8 mouse cellular contexts compared by ENCODE assay signal in the genomic region with DNA sequence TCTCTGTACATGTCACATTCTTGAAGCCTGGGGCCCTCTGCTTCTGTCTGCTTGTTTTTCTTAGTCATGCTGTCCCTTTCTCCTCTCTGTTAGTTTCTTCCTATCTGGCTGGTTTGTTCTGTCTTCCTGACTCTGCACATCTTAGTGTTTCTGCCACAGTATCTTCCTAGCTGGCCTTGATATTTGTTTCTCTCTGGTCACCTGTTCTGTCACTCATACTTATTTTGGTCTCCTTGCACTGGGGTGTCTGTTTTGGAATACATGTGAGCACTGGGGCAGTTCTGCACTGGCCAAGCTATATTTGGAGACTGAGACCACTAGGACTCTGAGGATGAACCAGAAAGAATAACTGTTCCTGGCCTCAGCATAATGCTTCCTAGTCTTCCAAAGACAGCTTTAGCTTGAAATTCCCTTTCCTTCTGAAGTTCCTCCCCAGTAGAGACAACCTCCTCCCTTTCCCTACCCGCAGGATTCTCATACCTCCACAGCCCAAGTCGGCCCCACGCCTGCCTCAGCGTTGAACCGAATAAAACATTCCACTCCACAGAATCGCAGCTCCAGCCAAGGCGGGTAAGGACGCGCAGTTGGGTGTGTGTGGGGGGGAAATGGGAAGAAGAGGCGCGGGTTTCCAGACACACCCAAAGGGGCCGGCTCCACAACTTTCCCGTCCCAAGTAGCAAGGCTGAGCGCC. TPM values are rescaled to one million over a fixed set of nuclear protein-coding genes. Genes with fewer than 3 reads are reported as not detected.
DNase-seq lines count a peak whose midpoint lies in the region; ATAC-seq and TF ChIP-seq lines count a peak whose summit lies in the region.

No protein-coding gene starts in this region.

- no peaks in the 10 kb centered on the region for H3K36me3 ChIP-seq in embryonic facial prominence, embryonic 13.5 days
- H3K36me3 ChIP-seq in intestine, embryonic 16.5 days (ENCODE audit: control insufficient read depth, insufficient read depth, low read length) = no peaks in the 10 kb centered on the region
- H3K36me3 ChIP-seq in neural tube, embryonic 12.5 days = no peaks in the 10 kb centered on the region

- H3K27me3 ChIP-seq in embryonic facial prominence, embryonic 13.5 days = no peaks in the 10 kb centered on the region
- H3K27me3 ChIP-seq in intestine, embryonic 16.5 days (replicated peaks; ENCODE audit: control insufficient read depth, insufficient read depth, low read length) = no peaks in the 10 kb centered on the region
- H3K27me3 ChIP-seq in neural tube, embryonic 12.5 days (replicated peaks) = no peaks in the 10 kb centered on the region

- 23% methylated on average over 14 of the region's 14 CpGs for WGBS in lung, adult 2 months
- WGBS in embryonic facial prominence, embryonic 13.5 days = 13% methylated on average over 14 of the region's 14 CpGs
- 17% methylated on average over 14 of the region's 14 CpGs for WGBS in intestine, embryonic 16.5 days
- 20% methylated on average over 14 of the region's 14 CpGs for WGBS in neural tube, embryonic 12.5 days

- TF ChIP-seq POLR2A in lung, adult 2 months (IDR thresholded peaks at IDR 0.05; ENCODE audit: borderline replicate concordance, extremely low read depth, low read depth, low read length) = no peak

- no peaks in the 10 kb centered on the region for H3K9me3 ChIP-seq in embryonic facial prominence, embryonic 13.5 days
- no peaks in the 10 kb centered on the region for H3K9me3 ChIP-seq in intestine, embryonic 16.5 days (ENCODE audit: control insufficient read depth, low read length)
- no peaks in the 10 kb centered on the region for H3K9me3 ChIP-seq in neural tube, embryonic 12.5 days

- peak overlapping the region; percentile 69 for H3K4me3 ChIP-seq in lung, adult 2 months (replicated peaks; ENCODE audit: extremely low read depth, low read depth, low read length)
- peak overlapping the region; percentile 63 for H3K4me3 ChIP-seq in embryonic facial prominence, embryonic 13.5 days
- H3K4me3 ChIP-seq in intestine, embryonic 16.5 days (ENCODE audit: low read length) = peak overlapping the region; percentile 66
- peak overlapping the region; percentile 57 for H3K4me3 ChIP-seq in neural tube, embryonic 12.5 days

- no peak for DNase-seq in lung, adult 2 months
- DNase-seq in lung, postnatal 14 days = no peak
- no peak for DNase-seq in c-Kit-positive CD71-positive TER-119-positive erythroid progenitor cells, embryonic 14.5 days (ENCODE audit: low spot score)
- DNase-seq in layer of hippocampus, adult 9-11 months = no peak
- no peak for DNase-seq in frontal cortex, postnatal 36 days (ENCODE audit: low spot score in 2 of 2)

- peak overlapping the region; percentile 70 for H3K4me2 ChIP-seq in embryonic facial prominence, embryonic 13.5 days
- H3K4me2 ChIP-seq in intestine, embryonic 16.5 days (ENCODE audit: low read depth, low read length) = peak overlapping the region; percentile 70
- peak overlapping the region; percentile 70 for H3K4me2 ChIP-seq in neural tube, embryonic 12.5 days (replicated peaks)

- TF ChIP-seq CTCF in lung, adult 2 months (IDR thresholded peaks at IDR 0.05; ENCODE audit: insufficient read depth, low read length) = no peak

- H3K9ac ChIP-seq in embryonic facial prominence, embryonic 13.5 days = peak overlapping the region; percentile 62
- H3K9ac ChIP-seq in intestine, embryonic 16.5 days (ENCODE audit: low read depth, low read length) = peak overlapping the region; percentile 80
- H3K9ac ChIP-seq in neural tube, embryonic 12.5 days = peak overlapping the region; percentile 69; the same call in 1 of the 2 replicates

- no peaks in the 10 kb centered on the region for H3K4me1 ChIP-seq in lung, adult 2 months (ENCODE audit: control insufficient read depth, insufficient read depth, low read length)
- peaks cover 11% of the 10 kb centered on the region for H3K4me1 ChIP-seq in embryonic facial prominence, embryonic 13.5 days
- peaks cover 2% of the 10 kb centered on the region; the same call in 1 of the 2 replicates for H3K4me1 ChIP-seq in intestine, embryonic 16.5 days (ENCODE audit: control insufficient read depth, insufficient read depth, low read length)
- H3K4me1 ChIP-seq in neural tube, embryonic 12.5 days = 0 out of 2 replicates have a peak, but pooled peaks cover 7% of the 10 kb centered on the region

- ATAC-seq in embryonic facial prominence, embryonic 13.5 days (ENCODE audit: insufficient number of reproducible peaks, insufficient read depth, low FRiP score, low TSS enrichment, low read depth) = no peak; the same call in 1 of the 2 replicates
- ATAC-seq in intestine, embryonic 16.5 days = peak; percentile 12
- ATAC-seq in neural tube, embryonic 12.5 days (ENCODE audit: low FRiP score, low read depth) = no peak

- H3K27ac ChIP-seq in embryonic facial prominence, embryonic 13.5 days = peak overlapping the region; percentile 87
- peak overlapping the region; percentile 88 for H3K27ac ChIP-seq in intestine, embryonic 16.5 days (ENCODE audit: low read length)
- H3K27ac ChIP-seq in neural tube, embryonic 12.5 days = no peak overlapping the region

RNA-seq across cellular contexts. Expression of gene Taz, which starts 0.5 kb away (rescaled TPM):
- 99.6 and 108 TPM in 2 replicates for polyA plus RNA-seq in lung, adult 2 months (2012; rRNA removed)
- polyA plus RNA-seq in embryonic facial prominence, embryonic 13.5 days (2015; fragmentation: Nextera tagmentation; extraction: Ambion mirVana) = 92.8 and 94.8 TPM in 2 replicates
- polyA plus RNA-seq in intestine, embryonic 16.5 days (2015; fragmentation: Nextera tagmentation; extraction: Ambion mirVana) = 85.3 and 91.1 TPM in 2 replicates
- 86.7 and 93.3 TPM in 2 replicates for polyA plus RNA-seq in neural tube, embryonic 12.5 days (2016; fragmentation: Nextera tagmentation; extraction: Ambion mirVana)

RNA-seq across cellular contexts. Expression of gene Dnase1l1, which starts 1.0 kb away (rescaled TPM):
- 26.1 and 38.3 TPM in 2 replicates for polyA plus RNA-seq in lung, adult 2 months (2012; rRNA removed)
- 11.3 and 14.9 TPM in 2 replicates for polyA plus RNA-seq in embryonic facial prominence, embryonic 13.5 days (2015; fragmentation: Nextera tagmentation; extraction: Ambion mirVana)
- 12.4 and 14.5 TPM in 2 replicates for polyA plus RNA-seq in intestine, embryonic 16.5 days (2015; fragmentation: Nextera tagmentation; extraction: Ambion mirVana)
- 3.9 and 5.7 TPM in 2 replicates for polyA plus RNA-seq in neural tube, embryonic 12.5 days (2016; fragmentation: Nextera tagmentation; extraction: Ambion mirVana)

RNA-seq across cellular contexts. Expression of gene Rpl10, which starts 10.6 kb away (rescaled TPM):
- 1,085 and 1,289 TPM in 2 replicates for polyA plus RNA-seq in lung, adult 2 months (2012; rRNA removed)
- 776 and 892 TPM in 2 replicates for polyA plus RNA-seq in embryonic facial prominence, embryonic 13.5 days (2015; fragmentation: Nextera tagmentation; extraction: Ambion mirVana)
- polyA plus RNA-seq in intestine, embryonic 16.5 days (2015; fragmentation: Nextera tagmentation; extraction: Ambion mirVana) = 822 and 863 TPM in 2 replicates
- polyA plus RNA-seq in neural tube, embryonic 12.5 days (2016; fragmentation: Nextera tagmentation; extraction: Ambion mirVana) = 527 and 575 TPM in 2 replicates

RNA-seq across cellular contexts. Expression of gene Atp6ap1, which starts 15.7 kb away (rescaled TPM):
- 413 and 452 TPM in 2 replicates for polyA plus RNA-seq in lung, adult 2 months (2012; rRNA removed)
- polyA plus RNA-seq in embryonic facial prominence, embryonic 13.5 days (2015; fragmentation: Nextera tagmentation; extraction: Ambion mirVana) = 124 and 133 TPM in 2 replicates
- polyA plus RNA-seq in intestine, embryonic 16.5 days (2015; fragmentation: Nextera tagmentation; extraction: Ambion mirVana) = 142 and 144 TPM in 2 replicates
- 151 and 161 TPM in 2 replicates for polyA plus RNA-seq in neural tube, embryonic 12.5 days (2016; fragmentation: Nextera tagmentation; extraction: Ambion mirVana)

RNA-seq across cellular contexts. Expression of gene Gdi1, which starts 23.6 kb away (rescaled TPM):
- 143 and 212 TPM in 2 replicates for polyA plus RNA-seq in lung, adult 2 months (2012; rRNA removed)
- 254 and 268 TPM in 2 replicates for polyA plus RNA-seq in embryonic facial prominence, embryonic 13.5 days (2015; fragmentation: Nextera tagmentation; extraction: Ambion mirVana)
- 152 and 172 TPM in 2 replicates for polyA plus RNA-seq in intestine, embryonic 16.5 days (2015; fragmentation: Nextera tagmentation; extraction: Ambion mirVana)
- polyA plus RNA-seq in neural tube, embryonic 12.5 days (2016; fragmentation: Nextera tagmentation; extraction: Ambion mirVana) = 706 and 748 TPM in 2 replicates
